Mouse (Mus musculus) CH12F3 (cell line): ENCODE data around the gene Tldc1.

Experiments used
- in situ Hi-C: fragments of 300-500 bp; cut with MboI; formaldehyde crosslinking; loops from 2 replicates; pipeline ENCODE4 v1.14.3; 2020; ENCODE audit warnings: low sequenced_read_pairs

The Tldc1 gene

GRCm38 (mm10) chr8:119779013-119779737, 959 bp upstream of the Tldc1 start:
- in situ Hi-C loops: no loop called here

GRCm38 (mm10) chr8:119777765-119778164, 451 bp downstream of the Tldc1 start:
- in situ Hi-C loops: no loop called here

GRCm38 (mm10) chr8:119776668-119777245, 1.5 kb downstream of the Tldc1 start:
- in situ Hi-C loops: no loop called here

- in situ Hi-C loops: no loop called here
Measured at GRCm38 (mm10) chr8:119765761-119766444, 12.3 kb downstream of the Tldc1 start.

GRCm38 (mm10) chr8:119765311-119765710, 12.9 kb downstream of the Tldc1 start:
- in situ Hi-C loops: no loop called here

GRCm38 (mm10) chr8:119762226-119763220, 15.7 kb downstream of the Tldc1 start:
- in situ Hi-C loops: no loop called here

- in situ Hi-C loops: no loop called here
Measured at GRCm38 (mm10) chr8:119761692-119762091, 16.5 kb downstream of the Tldc1 start.

GRCm38 (mm10) chr8:119756538-119756937, 21.7 kb downstream of the Tldc1 start:
- in situ Hi-C loops: no loop called here

- in situ Hi-C loops: no loop called here
Measured at GRCm38 (mm10) chr8:119756147-119756461, 22.1 kb downstream of the Tldc1 start.

GRCm38 (mm10) chr8:119755238-119756146, 22.7 kb downstream of the Tldc1 start:
- in situ Hi-C loops: no loop called here

GRCm38 (mm10) chr8:119744604-119745003, 33.6 kb downstream of the Tldc1 start:
- in situ Hi-C loops: no loop called here

- in situ Hi-C loops: no loop called here
Measured at GRCm38 (mm10) chr8:119743291-119744026, 34.8 kb downstream of the Tldc1 start.

- in situ Hi-C loops: no loop called here
Measured at GRCm38 (mm10) chr8:119742409-119742808, 35.8 kb downstream of the Tldc1 start.

GRCm38 (mm10) chr8:119740634-119741033, 37.6 kb downstream of the Tldc1 start:
- in situ Hi-C loops: no loop called here

- in situ Hi-C loops: no loop called here
Measured at GRCm38 (mm10) chr8:119738129-119738907, 39.9 kb downstream of the Tldc1 start.

- in situ Hi-C loops: no loop called here
Measured at GRCm38 (mm10) chr8:119737093-119737900, 40.9 kb downstream of the Tldc1 start.

- in situ Hi-C loops: no loop called here
Measured at GRCm38 (mm10) chr8:119736348-119736917, 41.8 kb downstream of the Tldc1 start.
